Mouse (Mus musculus): ENCODE data around the gene Fancc. TPM values are rescaled to one million over a fixed set of nuclear protein-coding genes. Genes with fewer than 3 reads are reported as not detected.
A peak's percentile ranks its signal among the peaks of the same experiment; 100 is the strongest.

Fancc gene
- polyA plus RNA-seq, 1 experiment: 14.7 TPM

GRCm38 (mm10) chr13:63251118-63251889, 245.8 kb downstream of the Fancc start:
- WGBS: 85% methylated on average over 12 of the region's 12 CpGs
- TF ChIP-seq POLR2A (IDR thresholded peaks at IDR 0.05; ENCODE audit: control insufficient read depth, extremely low read depth, insufficient read depth, low read length, poor library complexity): no peak
- no peak for TF ChIP-seq CTCF (IDR thresholded peaks at IDR 0.05; ENCODE audit: borderline replicate concordance, control insufficient read depth, extremely low read depth, insufficient read depth, low read length, poor library complexity)
- Histone ChIP-seq H3K36me3 (ENCODE audit: control insufficient read depth, insufficient read depth, low read length) (no peaks in the 10 kb centered on the region), H3K27ac (ENCODE audit: control insufficient read depth, insufficient read depth, low read length) (no peak overlapping the region), H3K4me1 (replicated peaks; ENCODE audit: control insufficient read depth, insufficient read depth, low read length) (peaks cover 37% of the 10 kb centered on the region), H3K27me3 (ENCODE audit: control insufficient read depth, insufficient read depth, low read length) (no peaks in the 10 kb centered on the region), H3K4me3 (ENCODE audit: control insufficient read depth, insufficient read depth, low read length) (no peak overlapping the region)
- no peak for DNase-seq

GRCm38 (mm10) chr13:63250441-63250980, 246.6 kb downstream of the Fancc start:
- peaks cover 35% of the 10 kb centered on the region for H3K4me1 ChIP-seq (replicated peaks; ENCODE audit: control insufficient read depth, insufficient read depth, low read length)
- no peaks in the 10 kb centered on the region for H3K27me3 ChIP-seq (ENCODE audit: control insufficient read depth, insufficient read depth, low read length)
- H3K4me3 ChIP-seq (ENCODE audit: control insufficient read depth, insufficient read depth, low read length): no peak overlapping the region
- H3K27ac ChIP-seq (ENCODE audit: control insufficient read depth, insufficient read depth, low read length): no peak overlapping the region
- DNase-seq: no peak
- TF ChIP-seq CTCF (IDR thresholded peaks at IDR 0.05; ENCODE audit: borderline replicate concordance, control insufficient read depth, extremely low read depth, insufficient read depth, low read length, poor library complexity) (no peak), POLR2A (IDR thresholded peaks at IDR 0.05; ENCODE audit: control insufficient read depth, extremely low read depth, insufficient read depth, low read length, poor library complexity) (no peak)
- H3K36me3 ChIP-seq (ENCODE audit: control insufficient read depth, insufficient read depth, low read length): no peaks in the 10 kb centered on the region
- 94% methylated on average over 8 of the region's 8 CpGs for WGBS

- Histone ChIP-seq H3K27me3 (ENCODE audit: control insufficient read depth, insufficient read depth, low read length) (no peaks in the 10 kb centered on the region), H3K27ac (ENCODE audit: control insufficient read depth, insufficient read depth, low read length) (peak overlapping the region; percentile 75; the same call in 1 of the 2 replicates), H3K36me3 (ENCODE audit: control insufficient read depth, insufficient read depth, low read length) (no peaks in the 10 kb centered on the region), H3K4me1 (replicated peaks; ENCODE audit: control insufficient read depth, insufficient read depth, low read length) (peaks cover 39% of the 10 kb centered on the region), H3K4me3 (ENCODE audit: control insufficient read depth, insufficient read depth, low read length) (no peak overlapping the region)
- 3% methylated on average over 8 of the region's 8 CpGs for WGBS
- peak; percentile 39 for DNase-seq
- TF ChIP-seq CTCF (IDR thresholded peaks at IDR 0.05; ENCODE audit: borderline replicate concordance, control insufficient read depth, extremely low read depth, insufficient read depth, low read length, poor library complexity): no peak
- no peak for TF ChIP-seq POLR2A (IDR thresholded peaks at IDR 0.05; ENCODE audit: control insufficient read depth, extremely low read depth, insufficient read depth, low read length, poor library complexity)
Measured at GRCm38 (mm10) chr13:63249741-63250431, 247.2 kb downstream of the Fancc start.

GRCm38 (mm10) chr13:63249171-63249570, 247.9 kb downstream of the Fancc start:
- DNase-seq: no peak
- no peak for TF ChIP-seq CTCF (IDR thresholded peaks at IDR 0.05; ENCODE audit: borderline replicate concordance, control insufficient read depth, extremely low read depth, insufficient read depth, low read length, poor library complexity)
- no peak for TF ChIP-seq POLR2A (IDR thresholded peaks at IDR 0.05; ENCODE audit: control insufficient read depth, extremely low read depth, insufficient read depth, low read length, poor library complexity)
- WGBS: 40% methylated on average over 7 of the region's 7 CpGs
- Histone ChIP-seq H3K4me3 (ENCODE audit: control insufficient read depth, insufficient read depth, low read length) (no peak overlapping the region), H3K27me3 (ENCODE audit: control insufficient read depth, insufficient read depth, low read length) (no peaks in the 10 kb centered on the region), H3K27ac (ENCODE audit: control insufficient read depth, insufficient read depth, low read length) (peak overlapping the region; percentile 34; the same call in 1 of the 2 replicates), H3K36me3 (ENCODE audit: control insufficient read depth, insufficient read depth, low read length) (no peaks in the 10 kb centered on the region), H3K4me1 (replicated peaks; ENCODE audit: control insufficient read depth, insufficient read depth, low read length) (peaks cover 39% of the 10 kb centered on the region)

GRCm38 (mm10) chr13:63248318-63248717, 248.8 kb downstream of the Fancc start:
- no peak overlapping the region for H3K27ac ChIP-seq (ENCODE audit: control insufficient read depth, insufficient read depth, low read length)
- no peak overlapping the region for H3K4me3 ChIP-seq (ENCODE audit: control insufficient read depth, insufficient read depth, low read length)
- H3K27me3 ChIP-seq (ENCODE audit: control insufficient read depth, insufficient read depth, low read length): no peaks in the 10 kb centered on the region
- peaks cover 42% of the 10 kb centered on the region for H3K4me1 ChIP-seq (replicated peaks; ENCODE audit: control insufficient read depth, insufficient read depth, low read length)
- DNase-seq: no peak
- no peaks in the 10 kb centered on the region for H3K36me3 ChIP-seq (ENCODE audit: control insufficient read depth, insufficient read depth, low read length)
- 91% methylated on average over 10 of the region's 10 CpGs for WGBS
- TF ChIP-seq CTCF (IDR thresholded peaks at IDR 0.05; ENCODE audit: borderline replicate concordance, control insufficient read depth, extremely low read depth, insufficient read depth, low read length, poor library complexity) (no peak), POLR2A (IDR thresholded peaks at IDR 0.05; ENCODE audit: control insufficient read depth, extremely low read depth, insufficient read depth, low read length, poor library complexity) (no peak)

GRCm38 (mm10) chr13:63247631-63248030, 249.4 kb downstream of the Fancc start:
- 96% methylated on average over 11 of the region's 11 CpGs for WGBS
- H3K27ac ChIP-seq (ENCODE audit: control insufficient read depth, insufficient read depth, low read length): no peak overlapping the region
- no peak overlapping the region for H3K4me3 ChIP-seq (ENCODE audit: control insufficient read depth, insufficient read depth, low read length)
- no peaks in the 10 kb centered on the region for H3K36me3 ChIP-seq (ENCODE audit: control insufficient read depth, insufficient read depth, low read length)
- TF ChIP-seq CTCF (IDR thresholded peaks at IDR 0.05; ENCODE audit: borderline replicate concordance, control insufficient read depth, extremely low read depth, insufficient read depth, low read length, poor library complexity) (no peak), POLR2A (IDR thresholded peaks at IDR 0.05; ENCODE audit: control insufficient read depth, extremely low read depth, insufficient read depth, low read length, poor library complexity) (no peak)
- H3K4me1 ChIP-seq (replicated peaks; ENCODE audit: control insufficient read depth, insufficient read depth, low read length): peaks cover 40% of the 10 kb centered on the region
- DNase-seq: no peak
- H3K27me3 ChIP-seq (ENCODE audit: control insufficient read depth, insufficient read depth, low read length): no peaks in the 10 kb centered on the region
